Mouse (Mus musculus): ENCODE measurements around the gene Zmynd8.

- TF ChIP-seq CTCF (IDR thresholded peaks at IDR 0.05; ENCODE audit: control insufficient read depth, insufficient read depth, insufficient read length) (no peak), MAX (IDR thresholded peaks at IDR 0.05) (no peak), USF1 (IDR thresholded peaks at IDR 0.05; ENCODE audit: low read depth) (no peak), MYOD1 (IDR thresholded peaks at IDR 0.05; ENCODE audit: control insufficient read depth, insufficient read length, low read depth) (no peak)
These were observed 38.4 kb downstream of the Zmynd8 start for GRCm38 (mm10) chr2:165860447-165860846.
